Mouse (Mus musculus) liver, adult 2 months (tissue): ENCODE results near the gene Cep41.

ENCODE experiments used
- CTCF ChIP-seq: fragments of 200-500 bp; IDR thresholded peaks from 2 replicates; pipeline ENCODE4 v1.5.1; 2011; ENCODE audit warnings: low read depth, low read length, control low read depth
- POLR2A ChIP-seq: fragments of 200-500 bp; IDR thresholded peaks from 2 replicates; pipeline ENCODE4 v1.6.1; 2011; ENCODE audit warnings: low read length, control low read depth; ENCODE audit not compliant: insufficient read depth; ENCODE audit errors: extremely low read depth

DNA sequence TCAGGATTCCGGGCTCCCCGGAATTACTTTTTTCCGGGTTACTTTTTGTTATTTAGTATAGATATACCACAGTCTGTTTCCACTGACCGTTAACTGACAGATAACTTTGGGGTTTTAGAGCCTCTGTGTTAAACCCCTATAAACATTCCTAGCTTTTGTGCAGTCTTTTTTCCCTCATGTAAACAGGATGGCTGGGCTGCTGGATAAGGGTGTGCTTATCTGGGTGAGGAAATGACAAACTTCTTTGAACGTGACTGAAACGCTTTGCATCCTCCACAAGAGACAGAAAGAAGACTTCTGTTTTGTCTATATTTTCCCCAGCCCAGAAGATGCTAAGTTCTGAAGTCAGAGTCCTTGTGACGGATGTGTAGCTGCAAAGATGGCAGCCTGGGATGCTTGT lies 18.9 kb upstream of the Cep41 start:
- TF ChIP-seq CTCF (no peak), POLR2A (no peak)
